Mouse (Mus musculus): ENCODE measurements around the gene A730071L15Rik. TPM values are rescaled to one million over a fixed set of nuclear protein-coding genes. Genes with fewer than 3 reads are reported as not detected.

Gene A730071L15Rik
- polyA plus RNA-seq, 1 experiment from 2014 or later, result 0.34 TPM

- 56% methylated on average over 11 of the region's 11 CpGs for WGBS
- H3K4me2 ChIP-seq, result no peak overlapping the region
- no peak overlapping the region for H3K9ac ChIP-seq
- H3K36me3 ChIP-seq, result 0 out of 2 replicates have a peak, but pooled peaks cover under 1% of the 10 kb centered on the region
- H3K4me3 ChIP-seq, result no peak overlapping the region
- H3K4me1 ChIP-seq (replicated peaks), result peaks cover 39% of the 10 kb centered on the region
- no peak for ATAC-seq (replicated peaks; ENCODE audit: insufficient number of reproducible peaks, insufficient read depth, low FRiP score, low read depth)
- H3K9me3 ChIP-seq (replicated peaks), result no peaks in the 10 kb centered on the region
- no peaks in the 10 kb centered on the region for H3K27me3 ChIP-seq
- H3K27ac ChIP-seq, result 0 out of 2 replicates have a peak overlapping the region, but pooled peaks have one; percentile 19
Measured at GRCm38 (mm10) chr11:6184202-6184935, 15.5 kb upstream of the A730071L15Rik start.

GRCm38 (mm10) chr11:6187399-6187798 lies 12.4 kb upstream of the A730071L15Rik start:
- no peaks in the 10 kb centered on the region for H3K27me3 ChIP-seq
- 73% methylated on average over 3 of the region's 3 CpGs for WGBS
- no peak overlapping the region for H3K4me2 ChIP-seq
- no peak for ATAC-seq (replicated peaks; ENCODE audit: insufficient number of reproducible peaks, insufficient read depth, low FRiP score, low read depth)
- H3K9me3 ChIP-seq (replicated peaks), result no peaks in the 10 kb centered on the region
- peaks cover 24% of the 10 kb centered on the region for H3K4me1 ChIP-seq (replicated peaks)
- H3K27ac ChIP-seq, result no peak overlapping the region
- H3K4me3 ChIP-seq, result no peak overlapping the region
- peaks cover 14% of the 10 kb centered on the region for H3K36me3 ChIP-seq
- H3K9ac ChIP-seq, result no peak overlapping the region

- Histone ChIP-seq H3K36me3 (peaks cover 15% of the 10 kb centered on the region), H3K4me1 (replicated peaks) (peaks cover 24% of the 10 kb centered on the region), H3K9ac (no peak overlapping the region), H3K4me2 (no peak overlapping the region), H3K9me3 (replicated peaks) (no peaks in the 10 kb centered on the region), H3K27me3 (no peaks in the 10 kb centered on the region), H3K27ac (peak overlapping the region; percentile 44; the same call in 1 of the 2 replicates), H3K4me3 (no peak overlapping the region)
- WGBS, result 1% methylated on average over 2 of the region's 2 CpGs
- ATAC-seq (replicated peaks; ENCODE audit: insufficient number of reproducible peaks, insufficient read depth, low FRiP score, low read depth), result peak; percentile 60; the same call in 1 of the 2 replicates
Measured at GRCm38 (mm10) chr11:6187878-6188277, 12.0 kb upstream of the A730071L15Rik start.

GRCm38 (mm10) chr11:6196780-6197179 lies 3.0 kb upstream of the A730071L15Rik start:
- no peaks in the 10 kb centered on the region for H3K9me3 ChIP-seq (replicated peaks)
- no peak overlapping the region for H3K4me3 ChIP-seq
- peaks cover 7% of the 10 kb centered on the region; the same call in 1 of the 2 replicates for H3K36me3 ChIP-seq
- no peaks in the 10 kb centered on the region for H3K27me3 ChIP-seq
- ATAC-seq (replicated peaks; ENCODE audit: insufficient number of reproducible peaks, insufficient read depth, low FRiP score, low read depth), result no peak
- H3K9ac ChIP-seq, result no peak overlapping the region
- no peak overlapping the region for H3K27ac ChIP-seq
- peaks cover 18% of the 10 kb centered on the region for H3K4me1 ChIP-seq (replicated peaks)
- WGBS, result 82% methylated on average over 8 of the region's 8 CpGs
- no peak overlapping the region for H3K4me2 ChIP-seq

- H3K27me3 ChIP-seq, result no peaks in the 10 kb centered on the region
- WGBS, result 80% methylated on average over 4 of the region's 4 CpGs
- no peaks in the 10 kb centered on the region for H3K36me3 ChIP-seq
- ATAC-seq (replicated peaks; ENCODE audit: insufficient number of reproducible peaks, insufficient read depth, low FRiP score, low read depth), result no peak
- peak overlapping the region; percentile 90; the same call in 1 of the 2 replicates for H3K4me3 ChIP-seq
- H3K9ac ChIP-seq, result no peak overlapping the region
- peaks cover 18% of the 10 kb centered on the region for H3K4me1 ChIP-seq (replicated peaks)
- H3K9me3 ChIP-seq (replicated peaks), result no peaks in the 10 kb centered on the region
- H3K4me2 ChIP-seq, result peak overlapping the region; percentile 91
- H3K27ac ChIP-seq, result no peak overlapping the region
Measured at GRCm38 (mm10) chr11:6198449-6198848, 1.4 kb upstream of the A730071L15Rik start.

- Histone ChIP-seq H3K4me1 (replicated peaks) (peaks cover 18% of the 10 kb centered on the region), H3K9me3 (replicated peaks) (no peaks in the 10 kb centered on the region), H3K4me2 (peak within 1 kb of the TSS; percentile 91), H3K9ac (peak within 1 kb of the TSS; percentile 88), H3K36me3 (no peaks in the 10 kb centered on the region), H3K27me3 (no peaks in the 10 kb centered on the region), H3K4me3 (peak within 1 kb of the TSS; percentile 90), H3K27ac (peak within 1 kb of the TSS; percentile 96)
- peak; percentile 90 for ATAC-seq (replicated peaks; ENCODE audit: insufficient number of reproducible peaks, insufficient read depth, low FRiP score, low read depth)
- under 1% methylated on average over 39 of the region's 39 CpGs for WGBS
Measured at GRCm38 (mm10) chr11:6200087-6200569, 299 bp downstream of the A730071L15Rik start, which contains the start of gene Nudcd3. Gene Nudcd3, minus strand, starts transcription at chr11:6200415.

GRCm38 (mm10) chr11:6200570-6200969 lies 741 bp downstream of the A730071L15Rik start:
- Histone ChIP-seq H3K4me1 (replicated peaks) (peaks cover 18% of the 10 kb centered on the region), H3K4me3 (peak overlapping the region; percentile 90), H3K4me2 (peak overlapping the region; percentile 91), H3K9me3 (replicated peaks) (no peaks in the 10 kb centered on the region), H3K27ac (peak overlapping the region; percentile 96), H3K36me3 (no peaks in the 10 kb centered on the region), H3K27me3 (no peaks in the 10 kb centered on the region), H3K9ac (peak overlapping the region; percentile 88)
- no peak for ATAC-seq (replicated peaks; ENCODE audit: insufficient number of reproducible peaks, insufficient read depth, low FRiP score, low read depth)
- 24% methylated on average over 9 of the region's 9 CpGs for WGBS

GRCm38 (mm10) chr11:6207090-6207489 lies 7.3 kb downstream of the A730071L15Rik start:
- Histone ChIP-seq H3K9me3 (replicated peaks) (no peaks in the 10 kb centered on the region), H3K27me3 (no peaks in the 10 kb centered on the region), H3K27ac (no peak overlapping the region), H3K4me3 (no peak overlapping the region), H3K4me1 (replicated peaks) (no peaks in the 10 kb centered on the region), H3K4me2 (no peak overlapping the region), H3K36me3 (no peaks in the 10 kb centered on the region), H3K9ac (no peak overlapping the region)
- no peak for ATAC-seq (replicated peaks; ENCODE audit: insufficient number of reproducible peaks, insufficient read depth, low FRiP score, low read depth)
- WGBS, result 76% methylated on average over 2 of the region's 2 CpGs

- 80% methylated on average over 1 of the region's 1 CpGs for WGBS
- no peak for ATAC-seq (replicated peaks; ENCODE audit: insufficient number of reproducible peaks, insufficient read depth, low FRiP score, low read depth)
Measured at GRCm38 (mm10) chr11:6208158-6208557, 8.3 kb downstream of the A730071L15Rik start.

GRCm38 (mm10) chr11:6216834-6217233 lies 17.0 kb downstream of the A730071L15Rik start:
- no peak overlapping the region for H3K9ac ChIP-seq
- H3K27ac ChIP-seq, result no peak overlapping the region
- WGBS, result 30% methylated on average over 3 of the region's 3 CpGs
- no peaks in the 10 kb centered on the region for H3K4me1 ChIP-seq (replicated peaks)
- H3K4me3 ChIP-seq, result no peak overlapping the region
- no peaks in the 10 kb centered on the region; the same call in 1 of the 2 replicates for H3K27me3 ChIP-seq
- no peaks in the 10 kb centered on the region for H3K9me3 ChIP-seq (replicated peaks)
- H3K4me2 ChIP-seq, result no peak overlapping the region
- ATAC-seq (replicated peaks; ENCODE audit: insufficient number of reproducible peaks, insufficient read depth, low FRiP score, low read depth), result no peak
- no peaks in the 10 kb centered on the region for H3K36me3 ChIP-seq

More at GRCm38 (mm10) chr11:6208158-6208557, 8.3 kb downstream of the A730071L15Rik start:
- Histone ChIP-seq H3K4me2 (no peak overlapping the region), H3K4me1 (replicated peaks) (no peaks in the 10 kb centered on the region), H3K4me3 (no peak overlapping the region), H3K27ac (no peak overlapping the region), H3K9ac (no peak overlapping the region), H3K9me3 (replicated peaks) (no peaks in the 10 kb centered on the region), H3K27me3 (no peaks in the 10 kb centered on the region), H3K36me3 (no peaks in the 10 kb centered on the region)

- no peaks in the 10 kb centered on the region; the same call in 1 of the 2 replicates for H3K27me3 ChIP-seq
- no peak for ATAC-seq (replicated peaks; ENCODE audit: insufficient number of reproducible peaks, insufficient read depth, low FRiP score, low read depth)
- H3K27ac ChIP-seq, result no peak overlapping the region
- H3K4me1 ChIP-seq (replicated peaks), result no peaks in the 10 kb centered on the region
- no peak overlapping the region for H3K4me2 ChIP-seq
- WGBS, result 73% methylated on average over 11 of the region's 11 CpGs
- no peaks in the 10 kb centered on the region for H3K9me3 ChIP-seq (replicated peaks)
- no peaks in the 10 kb centered on the region for H3K36me3 ChIP-seq
- H3K9ac ChIP-seq, result no peak overlapping the region
- no peak overlapping the region for H3K4me3 ChIP-seq
Measured at GRCm38 (mm10) chr11:6218189-6218896, 18.5 kb downstream of the A730071L15Rik start.

Data from heart, embryonic 15.5 days (tissue).